Mouse (Mus musculus): ENCODE data around the gene Ano10.
"Not testable (repeated sequence)": the region's sequence is repeated elsewhere in the genome, so short reads cannot be mapped to it uniquely, and the experiment has no call there.

The Ano10 gene

GRCm38 (mm10) chr9:122198621-122199020 is 95.6 kb downstream of the Ano10 start:
- no peak for DNase-seq (ENCODE audit: low read depth, low spot score)

- DNase-seq (ENCODE audit: low read depth, low spot score), result no peak
Observed at GRCm38 (mm10) chr9:122197021-122197420, 97.2 kb downstream of the Ano10 start.

GRCm38 (mm10) chr9:122195042-122195682 is 99.1 kb downstream of the Ano10 start:
- peak; percentile 85 for DNase-seq (ENCODE audit: low read depth, low spot score)

- DNase-seq (ENCODE audit: low read depth, low spot score), result no peak
Observed at GRCm38 (mm10) chr9:122193823-122194222, 100.4 kb downstream of the Ano10 start.

- DNase-seq (ENCODE audit: low read depth, low spot score), result no peak
Observed at GRCm38 (mm10) chr9:122193361-122193760, 100.9 kb downstream of the Ano10 start.

GRCm38 (mm10) chr9:122188724-122189123 is 105.5 kb downstream of the Ano10 start:
- DNase-seq (ENCODE audit: low read depth, low spot score), result no peak

- no peak for DNase-seq (ENCODE audit: low read depth, low spot score)
Observed at GRCm38 (mm10) chr9:122187451-122187921, 106.7 kb downstream of the Ano10 start.

GRCm38 (mm10) chr9:122186643-122187226 is 107.5 kb downstream of the Ano10 start:
- no peak for DNase-seq (ENCODE audit: low read depth, low spot score)

- peak; percentile 49 for DNase-seq (ENCODE audit: low read depth, low spot score)
Observed at GRCm38 (mm10) chr9:122185953-122186352, 108.3 kb downstream of the Ano10 start.

GRCm38 (mm10) chr9:122185061-122185460 is 109.2 kb downstream of the Ano10 start:
- peak; percentile 91 for DNase-seq (ENCODE audit: low read depth, low spot score)

- DNase-seq (ENCODE audit: low read depth, low spot score), result no peak
Observed at GRCm38 (mm10) chr9:122184329-122184728, 109.9 kb downstream of the Ano10 start.

GRCm38 (mm10) chr9:122183074-122183473 is 111.1 kb downstream of the Ano10 start:
- no peak for DNase-seq (ENCODE audit: low read depth, low spot score)

- DNase-seq (ENCODE audit: low read depth, low spot score), result no peak
Observed at GRCm38 (mm10) chr9:122180105-122180504, 114.1 kb downstream of the Ano10 start.

GRCm38 (mm10) chr9:122178427-122178826 is 115.8 kb downstream of the Ano10 start:
- no peak for DNase-seq (ENCODE audit: low read depth, low spot score)

- no peak for DNase-seq (ENCODE audit: low read depth, low spot score)
Observed at GRCm38 (mm10) chr9:122177256-122178220, 116.7 kb downstream of the Ano10 start.

GRCm38 (mm10) chr9:122174723-122175122 is 119.5 kb downstream of the Ano10 start:
- DNase-seq (ENCODE audit: low read depth, low spot score), result no peak

GRCm38 (mm10) chr9:122173405-122174233 is 120.6 kb downstream of the Ano10 start:
- peak; percentile 56 for DNase-seq (ENCODE audit: low read depth, low spot score)

GRCm38 (mm10) chr9:122172612-122173186 is 121.5 kb downstream of the Ano10 start:
- no peak for DNase-seq (ENCODE audit: low read depth, low spot score)

GRCm38 (mm10) chr9:122169901-122170300 is 124.3 kb downstream of the Ano10 start:
- peak; percentile 91 for DNase-seq (ENCODE audit: low read depth, low spot score)

GRCm38 (mm10) chr9:122167719-122168118 is 126.5 kb downstream of the Ano10 start:
- not testable (repeated sequence) for DNase-seq (ENCODE audit: low read depth, low spot score)

GRCm38 (mm10) chr9:122164535-122164934 is 129.7 kb downstream of the Ano10 start:
- DNase-seq (ENCODE audit: low read depth, low spot score), result no peak
